Mouse (Mus musculus) lung, embryonic 14.5 days (tissue): ENCODE data around the gene Mbd3. TPM values are rescaled to one million over a fixed set of nuclear protein-coding genes. Genes with fewer than 3 reads are reported as not detected.
A peak's percentile ranks its signal among the peaks of the same experiment; 100 is the strongest.

ENCODE experiments used
- ATAC-seq: fragments of 200-750 bp; cut with Nextera tagmentation; 2 replicates; pipeline ENCODE4 v1.8.0; 2017; ENCODE audit warnings: mild to moderate bottlenecking, moderate TSS enrichment, moderate library complexity; ENCODE audit not compliant: insufficient read depth
- DNase-seq: peaks from one replicate; pipeline ENCODE4 v3.0.0-alpha.2; 2015
- H3K27ac ChIP-seq: fragments of 300-500 bp; sonication (generic); 2 replicates; pipeline ENCODE4 v1.5.1; 2014; ENCODE audit warnings: low read depth, mild to moderate bottlenecking, moderate library complexity
- H3K27me3 ChIP-seq: fragments of 300-500 bp; sonication (generic); 2 replicates; pipeline ENCODE4 v1.6.1; 2014; ENCODE audit warnings: low read length, control low read depth; ENCODE audit not compliant: insufficient read depth
- H3K36me3 ChIP-seq: fragments of 300-500 bp; sonication (generic); 2 replicates; pipeline ENCODE4 v1.6.1; 2014; ENCODE audit warnings: control low read depth; ENCODE audit not compliant: insufficient read depth
- H3K4me1 ChIP-seq: fragments of 300-500 bp; sonication (generic); 2 replicates; pipeline ENCODE4 v1.6.1; 2014; ENCODE audit warnings: antibody characterized with exemption, control low read depth; ENCODE audit not compliant: insufficient read depth
- H3K4me2 ChIP-seq: fragments of 300-500 bp; sonication (generic); 2 replicates; pipeline ENCODE4 v1.6.1; 2014; ENCODE audit warnings: mild to moderate bottlenecking
- H3K4me3 ChIP-seq: fragments of 300-500 bp; sonication (generic); 2 replicates; pipeline ENCODE4 v1.5.1; 2014; ENCODE audit warnings: low read depth, low read length
- H3K9ac ChIP-seq: fragments of 300-500 bp; sonication (generic); 2 replicates; pipeline ENCODE4 v1.6.1; 2014
- H3K9me3 ChIP-seq: fragments of 300-500 bp; sonication (generic); 2 replicates; pipeline ENCODE4 v1.6.1; 2016; ENCODE audit warnings: low read depth, low read length, control low read depth
- CTCF ChIP-seq: IDR thresholded peaks from 2 replicates; pipeline ENCODE4 v1.5.1; 2016; ENCODE audit warnings: antibody characterized with exemption, low read depth
- WGBS: fragments of 180-500 bp; shearing (Covaris S2); extraction: QIAGEN DNeasy Blood & Tissue Kit; methylation state at CpG from one replicate; pipeline ENCODE4 v1.1.7; 2014; 5-methylcytosine and 5-hydroxymethylcytosine counted together
- polyA plus RNA-seq: library from polyadenylated mRNA; unstranded; fragments of >200 nt; fragmentation: Nextera tagmentation; extraction: Ambion mirVana; gene quantifications from 2 replicates; pipeline ENCODE4 v1.2.1, GENCODE M21; 2014

Mbd3 gene
- polyA plus RNA-seq, 1 experiment from 2014 or later: 268 TPM

- WGBS: 94% methylated on average over 3 of the region's 3 CpGs
- H3K4me2 ChIP-seq: no peak overlapping the region
- no peak overlapping the region for H3K27ac ChIP-seq
- no peaks in the 10 kb centered on the region for H3K9me3 ChIP-seq
- H3K9ac ChIP-seq: no peak overlapping the region
- H3K27me3 ChIP-seq: no peaks in the 10 kb centered on the region
- H3K4me1 ChIP-seq: no peaks in the 10 kb centered on the region
- no peak overlapping the region for H3K4me3 ChIP-seq
- ATAC-seq (no peak), DNase-seq (no peak)
- TF ChIP-seq CTCF: no peak
- peaks cover 98% of the 10 kb centered on the region for H3K36me3 ChIP-seq
Observed at GRCm38 (mm10) chr10:80425041-80425440, 25.7 kb upstream of the Mbd3 start.

- Histone ChIP-seq H3K4me1 (no peaks in the 10 kb centered on the region), H3K9me3 (no peaks in the 10 kb centered on the region), H3K27me3 (no peaks in the 10 kb centered on the region), H3K36me3 (peaks cover 98% of the 10 kb centered on the region), H3K27ac (no peak overlapping the region), H3K4me3 (no peak overlapping the region), H3K9ac (no peak overlapping the region), H3K4me2 (no peak overlapping the region)
- TF ChIP-seq CTCF: no peak
- DNase-seq (peak; percentile 42), ATAC-seq (no peak)
- WGBS: 39% methylated on average over 4 of the region's 4 CpGs
Observed at GRCm38 (mm10) chr10:80423562-80423961, 24.2 kb upstream of the Mbd3 start.

- H3K9ac ChIP-seq: no peak overlapping the region
- H3K9me3 ChIP-seq: no peaks in the 10 kb centered on the region
- WGBS: 83% methylated on average over 9 of the region's 9 CpGs
- H3K4me1 ChIP-seq: no peaks in the 10 kb centered on the region
- no peak overlapping the region for H3K4me3 ChIP-seq
- no peak for TF ChIP-seq CTCF
- no peak for ATAC-seq
- no peak overlapping the region for H3K27ac ChIP-seq
- H3K36me3 ChIP-seq: peaks cover 98% of the 10 kb centered on the region
- no peak overlapping the region; the same call in 1 of the 2 replicates for H3K4me2 ChIP-seq
- DNase-seq: no peak
- no peaks in the 10 kb centered on the region for H3K27me3 ChIP-seq
Observed at GRCm38 (mm10) chr10:80421651-80422472, 22.5 kb upstream of the Mbd3 start.

- Histone ChIP-seq H3K27ac (no peak overlapping the region), H3K27me3 (no peaks in the 10 kb centered on the region), H3K4me3 (no peak overlapping the region; the same call in 1 of the 2 replicates), H3K4me1 (no peaks in the 10 kb centered on the region), H3K36me3 (peaks cover 98% of the 10 kb centered on the region), H3K9ac (no peak overlapping the region), H3K9me3 (no peaks in the 10 kb centered on the region), H3K4me2 (no peak overlapping the region; the same call in 1 of the 2 replicates)
- TF ChIP-seq CTCF: no peak
- ATAC-seq (no peak), DNase-seq (no peak)
- WGBS: 92% methylated on average over 8 of the region's 8 CpGs
Observed at GRCm38 (mm10) chr10:80421208-80421607, 21.9 kb upstream of the Mbd3 start.

GRCm38 (mm10) chr10:80420729-80421128 is 21.4 kb upstream of the Mbd3 start:
- ATAC-seq: no peak
- Histone ChIP-seq H3K27me3 (no peaks in the 10 kb centered on the region), H3K4me1 (no peaks in the 10 kb centered on the region), H3K4me3 (no peak overlapping the region; the same call in 1 of the 2 replicates), H3K4me2 (no peak overlapping the region), H3K9me3 (no peaks in the 10 kb centered on the region), H3K9ac (no peak overlapping the region), H3K36me3 (peaks cover 98% of the 10 kb centered on the region), H3K27ac (no peak overlapping the region)
- TF ChIP-seq CTCF: no peak
- 88% methylated on average over 10 of the region's 10 CpGs for WGBS
- no peak for DNase-seq

DNA sequence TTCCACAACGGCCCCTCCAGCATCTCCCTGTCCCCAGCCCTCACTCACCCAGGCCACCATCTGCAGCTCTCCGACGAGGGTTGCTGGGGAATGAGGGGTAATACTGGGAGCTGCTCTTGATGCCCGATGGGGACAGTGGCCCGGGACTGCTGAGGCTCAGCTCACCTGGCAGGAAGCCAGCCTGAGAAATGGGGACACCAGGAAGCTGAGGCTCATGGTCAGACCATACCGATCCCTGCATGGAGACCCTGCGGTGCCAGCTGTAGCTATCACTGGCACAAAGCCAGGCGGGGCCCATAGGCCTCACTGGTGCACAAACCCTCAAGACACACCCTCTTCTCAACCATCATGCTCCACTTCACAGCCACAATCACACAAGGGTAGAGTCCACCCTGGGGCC is 20.1 kb upstream of the Mbd3 start:
- H3K27me3 ChIP-seq: no peaks in the 10 kb centered on the region
- no peak overlapping the region for H3K9ac ChIP-seq
- H3K27ac ChIP-seq: no peak overlapping the region
- DNase-seq (no peak), ATAC-seq (no peak)
- H3K4me1 ChIP-seq: no peaks in the 10 kb centered on the region
- H3K4me2 ChIP-seq: no peak overlapping the region
- no peak overlapping the region for H3K4me3 ChIP-seq
- H3K9me3 ChIP-seq: no peaks in the 10 kb centered on the region
- 80% methylated on average over 8 of the region's 8 CpGs for WGBS
- no peak for TF ChIP-seq CTCF
- H3K36me3 ChIP-seq: peaks cover 98% of the 10 kb centered on the region

DNA sequence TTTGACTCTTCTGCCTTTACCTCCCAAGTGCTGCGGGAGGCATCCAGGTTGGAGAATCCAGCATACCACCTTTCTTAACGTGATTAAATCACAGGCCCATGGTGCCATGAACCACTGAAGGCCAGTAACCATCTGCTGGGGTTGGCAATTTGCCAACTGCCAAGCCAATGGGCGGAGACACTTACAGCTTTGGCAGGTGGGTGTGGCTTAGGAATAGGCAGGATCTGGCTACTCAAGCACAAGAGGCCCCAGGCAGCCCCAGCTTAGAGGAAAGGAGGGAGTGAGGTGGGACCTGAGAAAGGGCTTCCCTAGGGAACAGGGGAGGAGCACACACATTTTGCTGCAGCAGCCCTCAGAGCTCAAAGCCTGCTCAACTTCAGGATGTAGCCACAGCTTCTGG is 19.0 kb upstream of the Mbd3 start:
- Histone ChIP-seq H3K27ac (0 out of 2 replicates have a peak overlapping the region, but pooled peaks have one; percentile 8), H3K4me1 (no peaks in the 10 kb centered on the region), H3K4me3 (no peak overlapping the region), H3K36me3 (peaks cover 98% of the 10 kb centered on the region), H3K9me3 (no peaks in the 10 kb centered on the region), H3K9ac (no peak overlapping the region), H3K4me2 (no peak overlapping the region), H3K27me3 (no peaks in the 10 kb centered on the region)
- no peak for TF ChIP-seq CTCF
- ATAC-seq: no peak
- WGBS: 55% methylated on average over 3 of the region's 3 CpGs
- peak; percentile 73 for DNase-seq
